Mouse (Mus musculus): ENCODE results near the gene Zscan2.

Gene Zscan2

DNA sequence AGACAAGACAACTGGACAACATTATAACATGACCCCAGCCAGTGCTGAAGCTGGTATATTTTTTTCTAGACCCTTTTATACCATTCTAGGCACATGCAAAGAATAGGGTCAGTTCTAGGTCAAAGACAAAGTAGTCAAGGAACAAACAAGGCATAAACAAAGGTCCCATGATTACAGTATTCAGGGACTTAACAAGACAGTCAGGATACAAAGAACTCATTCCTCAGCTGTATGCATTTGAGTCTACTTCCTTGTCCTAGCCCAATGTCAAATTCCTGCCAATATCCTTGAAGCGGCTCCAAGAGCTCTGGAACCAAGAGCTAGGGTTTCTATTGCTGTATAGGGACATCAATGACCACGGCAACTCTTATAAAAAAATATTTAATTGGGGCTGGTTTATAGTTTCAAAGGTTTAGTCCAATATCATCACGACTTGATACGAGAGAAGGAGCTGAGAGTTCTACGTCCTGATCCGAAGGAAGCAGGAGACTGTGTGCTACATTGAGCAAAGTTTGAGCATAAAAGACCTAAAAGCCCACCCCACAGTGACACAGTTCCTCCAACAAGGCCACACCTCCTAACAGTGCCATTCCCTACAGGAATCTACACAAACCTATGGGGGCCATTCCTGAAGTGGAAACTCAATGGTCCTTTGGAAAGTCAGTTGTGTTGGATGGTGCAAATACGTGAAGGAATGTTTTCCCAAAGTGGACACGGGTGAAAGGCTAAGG lies 16.6 kb upstream of the Zscan2 start:
- DNase-seq (ENCODE audit: low read depth, low spot score), result no peak

- DNase-seq (ENCODE audit: low read depth, low spot score), result no peak
Observed at GRCm38 (mm10) chr7:80844691-80845090, 16.0 kb upstream of the Zscan2 start.

DNA sequence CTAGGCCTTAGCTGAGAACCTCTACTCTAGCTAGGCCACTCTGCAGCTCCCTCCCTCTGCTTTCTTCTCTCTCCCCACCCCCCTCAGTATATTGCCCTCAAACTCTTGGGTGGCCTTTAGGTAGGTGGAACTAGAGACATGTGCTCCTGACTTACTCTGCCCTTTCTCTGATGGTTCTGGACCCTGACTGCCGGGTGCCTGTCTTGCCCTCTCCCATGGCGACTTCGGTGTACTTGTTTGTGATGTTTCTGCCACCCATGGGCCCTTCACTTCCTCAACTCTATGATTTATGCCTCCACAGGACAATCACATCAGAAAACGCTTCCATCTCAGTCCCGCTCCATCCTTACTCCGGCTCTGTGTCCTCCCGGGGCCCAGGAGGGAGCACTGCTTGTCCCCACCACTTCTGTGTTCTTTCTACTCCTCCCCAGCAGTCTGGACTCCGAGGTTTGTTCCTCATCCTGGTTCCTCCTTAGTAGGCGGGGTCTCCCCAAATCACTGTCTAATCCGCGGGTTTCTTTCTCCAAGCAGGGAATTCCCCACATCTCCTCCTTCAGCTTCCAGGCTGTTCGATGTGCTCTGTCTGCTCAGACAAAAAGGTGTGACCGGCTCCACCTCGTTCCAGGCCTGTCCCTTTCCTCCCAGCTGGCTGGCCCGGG lies 15.0 kb upstream of the Zscan2 start:
- no peak for DNase-seq (ENCODE audit: low read depth, low spot score)

- no peak for DNase-seq (ENCODE audit: low read depth, low spot score)
Observed at GRCm38 (mm10) chr7:80846280-80846678, 14.4 kb upstream of the Zscan2 start.

DNA sequence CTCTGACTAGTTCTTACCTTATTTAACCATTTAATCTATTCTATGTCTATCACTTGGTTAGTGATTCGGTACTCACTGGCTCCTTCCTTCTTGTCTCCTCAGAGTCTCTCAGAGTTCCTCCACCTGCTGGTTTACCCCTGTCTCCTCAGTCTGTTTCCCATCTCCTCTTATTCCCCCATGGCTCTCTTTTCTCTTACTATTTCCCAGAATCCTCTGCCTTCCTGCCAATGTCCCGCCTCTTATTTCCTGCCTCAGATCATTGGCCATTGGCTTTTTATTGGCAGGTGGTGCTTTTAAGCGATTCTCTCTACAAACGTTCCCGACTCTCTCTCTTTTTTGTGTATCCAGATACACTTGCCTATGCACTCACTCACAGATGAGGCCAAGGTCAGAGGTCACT lies 14.0 kb upstream of the Zscan2 start:
- no peak for DNase-seq (ENCODE audit: low read depth, low spot score)

- no peak for DNase-seq (ENCODE audit: low read depth, low spot score)
Observed at GRCm38 (mm10) chr7:80849267-80849666, 11.5 kb upstream of the Zscan2 start.

DNA sequence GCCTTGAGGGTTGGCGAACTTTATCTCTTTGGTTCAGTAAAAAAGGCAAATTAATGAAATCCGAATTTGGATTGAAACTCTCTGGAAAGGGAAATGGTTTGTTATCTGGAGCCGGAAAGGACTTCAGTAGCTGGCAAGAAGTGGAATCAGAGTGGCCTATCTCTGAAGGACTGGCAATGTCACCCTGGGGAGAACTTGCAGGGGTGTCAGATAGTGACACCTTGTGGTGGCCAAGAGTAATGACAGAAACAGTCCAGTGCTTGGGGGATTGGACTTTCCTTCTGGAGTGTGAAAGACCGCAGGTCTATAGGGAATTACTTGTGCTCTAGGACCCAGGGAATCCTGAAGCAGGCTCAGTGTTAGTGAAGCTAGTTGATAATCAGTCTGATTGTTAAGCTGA lies 11.0 kb upstream of the Zscan2 start:
- DNase-seq (ENCODE audit: low read depth, low spot score), result peak; percentile 62

DNA sequence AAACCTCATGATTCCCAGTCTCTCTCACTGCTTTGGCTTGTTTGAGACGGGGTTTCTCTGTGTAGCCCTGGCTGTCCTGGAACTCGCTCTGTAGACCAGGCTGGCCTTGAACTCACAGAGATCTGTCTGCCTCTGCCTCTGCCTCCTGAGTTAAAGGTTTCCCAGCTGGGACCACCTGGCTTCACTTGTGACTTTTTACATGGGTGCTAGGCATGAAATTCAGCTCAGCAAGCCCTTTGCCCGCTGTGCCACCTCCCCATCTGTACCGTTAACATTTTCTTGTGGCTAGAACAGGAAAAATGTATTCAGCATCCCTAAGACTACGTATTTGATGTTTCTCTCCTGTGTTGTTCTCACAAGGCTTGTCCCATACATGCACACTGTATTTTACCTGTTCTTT lies 10.2 kb upstream of the Zscan2 start:
- no peak for DNase-seq (ENCODE audit: low read depth, low spot score)

- no peak for DNase-seq (ENCODE audit: low read depth, low spot score)
Observed at GRCm38 (mm10) chr7:80853218-80853617, 7.5 kb upstream of the Zscan2 start.

DNA sequence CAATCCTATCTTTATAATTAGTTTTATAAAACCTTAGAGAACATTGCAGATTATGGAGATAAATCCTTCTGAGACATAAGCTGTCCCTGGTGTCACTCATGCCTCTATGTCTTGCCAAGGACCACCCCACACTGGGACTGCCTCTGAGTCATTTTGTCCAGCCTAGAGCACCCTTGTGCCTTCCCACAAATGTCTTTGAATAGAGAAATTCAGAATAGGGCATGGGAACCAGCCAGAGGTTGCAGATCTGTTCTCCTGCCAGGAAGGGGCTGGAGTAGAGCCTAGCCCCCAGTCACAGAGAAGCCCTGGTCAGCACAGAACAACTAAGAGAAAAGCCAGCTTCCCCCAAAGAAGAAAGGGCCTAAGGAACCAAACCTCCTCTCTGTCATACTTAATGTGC lies 5.4 kb upstream of the Zscan2 start:
- DNase-seq (ENCODE audit: low read depth, low spot score), result no peak

DNA sequence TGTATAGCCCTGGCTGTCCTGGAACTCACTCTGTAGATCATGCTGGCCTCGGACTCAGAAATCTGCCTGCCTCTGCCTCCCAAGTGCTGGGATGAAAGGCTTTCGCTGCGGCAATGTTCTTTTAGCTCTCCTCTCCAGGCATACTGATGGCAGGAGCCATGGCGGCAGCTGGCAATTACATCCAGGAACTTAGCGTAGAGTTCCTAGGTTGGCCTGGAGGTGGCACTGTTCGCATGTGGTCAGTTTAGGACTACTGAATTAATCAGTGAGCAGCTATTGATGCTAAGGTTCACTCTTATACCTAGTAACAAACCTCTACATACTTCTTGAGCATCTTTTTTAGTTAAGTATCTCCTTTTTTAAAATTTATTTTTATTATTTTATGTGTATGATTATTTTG lies 3.5 kb upstream of the Zscan2 start:
- peak; percentile 54 for DNase-seq (ENCODE audit: low read depth, low spot score)

GRCm38 (mm10) chr7:80860227-80860626 lies 493 bp upstream of the Zscan2 start:
- peak; percentile 61 for DNase-seq (ENCODE audit: low read depth, low spot score)

DNA sequence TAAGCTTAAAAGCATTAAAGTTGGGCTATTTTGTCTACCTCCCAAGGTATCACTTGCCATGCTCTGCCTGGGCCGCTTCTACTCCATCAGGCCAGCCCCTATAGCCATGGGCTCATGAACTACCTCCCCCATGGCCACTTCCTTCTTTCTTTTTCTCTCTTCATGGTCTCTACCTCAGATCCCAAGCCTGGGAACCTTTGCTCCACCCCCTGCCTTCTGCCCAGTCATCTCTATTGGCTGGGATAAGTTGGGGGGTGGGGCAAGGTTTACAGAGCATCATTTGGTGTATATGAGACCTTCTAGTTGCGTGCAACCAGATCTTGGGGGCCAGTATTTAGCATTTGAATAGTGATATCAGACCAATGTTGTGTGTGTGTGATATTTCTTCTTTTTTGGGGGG lies 1.8 kb downstream of the Zscan2 start:
- DNase-seq (ENCODE audit: low read depth, low spot score), result no peak

- DNase-seq (ENCODE audit: low read depth, low spot score), result no peak
Observed at GRCm38 (mm10) chr7:80863520-80863919, 2.8 kb downstream of the Zscan2 start.

DNA sequence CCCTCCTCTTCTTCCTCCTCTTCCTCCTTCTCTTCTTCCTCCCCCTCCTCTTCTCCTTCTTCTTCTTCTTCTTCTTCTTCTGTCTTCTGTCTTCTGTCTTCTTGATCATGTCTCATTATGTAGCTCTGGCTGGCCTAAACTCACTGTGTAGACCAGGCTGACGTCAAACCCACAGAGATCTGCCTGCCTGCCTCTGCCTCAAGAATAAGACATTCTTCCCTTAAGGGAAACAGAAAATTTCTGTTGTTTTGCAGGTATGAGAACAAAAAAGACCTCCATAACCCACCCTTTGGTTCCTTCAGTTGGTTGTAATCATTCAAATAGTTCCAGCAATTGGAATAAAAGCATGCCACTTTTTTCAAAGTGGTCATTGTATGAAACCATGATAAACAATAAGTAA lies 3.4 kb downstream of the Zscan2 start:
- DNase-seq (ENCODE audit: low read depth, low spot score), result no peak

DNA sequence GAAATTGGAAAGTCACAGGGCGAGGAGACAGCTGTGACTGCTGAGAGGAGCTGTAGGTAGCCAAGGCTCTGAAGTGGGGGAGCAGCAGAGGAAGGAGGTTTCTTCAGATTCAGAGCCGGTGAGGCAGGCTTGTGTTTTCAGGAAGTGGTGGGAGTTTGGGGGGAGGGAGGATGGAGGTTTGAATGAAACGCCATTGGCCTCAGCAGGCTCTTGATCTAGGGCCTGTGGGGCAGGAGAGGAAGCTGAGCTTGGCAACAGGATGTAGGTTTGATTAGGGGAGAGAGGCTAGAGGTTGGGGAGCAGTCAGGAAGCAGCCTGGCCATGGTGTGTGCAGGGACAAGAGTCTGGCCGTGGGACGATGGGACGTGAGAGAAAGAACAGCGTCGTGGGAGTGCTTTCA lies 4.1 kb downstream of the Zscan2 start:
- DNase-seq (ENCODE audit: low read depth, low spot score), result no peak

- no peak for DNase-seq (ENCODE audit: low read depth, low spot score)
Observed at GRCm38 (mm10) chr7:80865521-80865920, 4.8 kb downstream of the Zscan2 start.

GRCm38 (mm10) chr7:80866514-80867147 lies 5.9 kb downstream of the Zscan2 start:
- no peak for DNase-seq (ENCODE audit: low read depth, low spot score)

- DNase-seq (ENCODE audit: low read depth, low spot score), result no peak
Observed at GRCm38 (mm10) chr7:80868686-80869085, 8.0 kb downstream of the Zscan2 start.

- no peak for DNase-seq (ENCODE audit: low read depth, low spot score)
Observed at GRCm38 (mm10) chr7:80873038-80873437, 12.3 kb downstream of the Zscan2 start.

DNA sequence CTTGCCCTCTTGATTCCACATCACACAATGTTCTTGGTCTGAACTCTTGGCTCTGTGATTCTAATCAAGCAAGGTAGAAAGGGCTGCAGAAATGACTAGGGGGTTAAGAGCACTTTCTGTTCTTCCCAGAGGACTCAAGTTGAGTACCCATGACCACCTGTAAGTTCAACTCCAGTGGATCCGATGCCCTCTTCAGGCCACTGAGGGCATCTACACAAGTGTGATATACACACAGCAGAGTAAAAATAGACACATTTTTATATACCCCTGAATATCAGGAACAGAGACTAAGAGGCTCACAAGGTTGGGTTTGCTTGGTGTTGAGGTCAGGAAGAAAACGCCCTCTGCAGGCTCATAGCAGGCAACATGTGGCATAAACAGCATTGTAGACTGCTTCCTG lies 12.9 kb downstream of the Zscan2 start:
- no peak for DNase-seq (ENCODE audit: low read depth, low spot score)

GRCm38 (mm10) chr7:80875727-80876126 lies 15.0 kb downstream of the Zscan2 start:
- no peak for DNase-seq (ENCODE audit: low read depth, low spot score)
